Mouse (Mus musculus) lung, adult 2 months (tissue): ENCODE measurements around the gene Sec31b.

Experiments used
- CTCF ChIP-seq: fragments of 200-500 bp; IDR thresholded peaks from 2 replicates; pipeline ENCODE4 v1.5.1; 2011; ENCODE audit warnings: mild to moderate bottlenecking, low read length, control low read depth; ENCODE audit not compliant: insufficient read depth
- POLR2A ChIP-seq: fragments of 200-500 bp; IDR thresholded peaks from 2 replicates; pipeline ENCODE4 v1.6.1; 2011; ENCODE audit warnings: low read depth, mild to moderate bottlenecking, control low read depth, low read length, borderline replicate concordance; ENCODE audit errors: extremely low read depth

DNA sequence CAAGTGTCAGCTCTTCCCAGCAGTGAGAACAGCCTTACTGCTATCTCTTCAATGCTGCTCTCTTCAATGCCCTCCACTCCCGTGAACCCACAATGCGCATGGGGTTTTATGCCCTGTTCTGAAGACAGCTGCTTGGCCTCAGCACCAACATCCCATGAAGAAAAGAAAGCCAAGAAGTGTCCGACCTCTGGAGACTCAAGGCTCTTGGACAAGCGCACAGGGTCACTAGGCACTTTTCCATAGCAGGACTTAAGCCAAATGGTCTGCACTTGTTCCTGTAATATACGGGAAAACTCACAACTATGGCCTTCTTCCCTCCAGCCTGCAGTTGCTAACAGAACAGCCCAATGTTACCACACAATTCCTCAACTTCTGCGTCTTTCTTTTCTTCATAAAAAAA lies 70.4 kb downstream of the Sec31b start:
- TF ChIP-seq CTCF (no peak), POLR2A (no peak)
